Mouse (Mus musculus): Measurements from ENCODE around the gene Glb1l. TPM values are rescaled to one million over a fixed set of nuclear protein-coding genes. Genes with fewer than 3 reads are reported as not detected.

The Glb1l gene
- total RNA-seq, 4 experiments from 2014 or later: 14.0 to 18.3 (median 14.9) TPM

- no peak for DNase-seq (ENCODE audit: low spot score in 2 of 2)
Observed at GRCm38 (mm10) chr1:75155837-75156236, 54.8 kb downstream of the Glb1l start.

DNA sequence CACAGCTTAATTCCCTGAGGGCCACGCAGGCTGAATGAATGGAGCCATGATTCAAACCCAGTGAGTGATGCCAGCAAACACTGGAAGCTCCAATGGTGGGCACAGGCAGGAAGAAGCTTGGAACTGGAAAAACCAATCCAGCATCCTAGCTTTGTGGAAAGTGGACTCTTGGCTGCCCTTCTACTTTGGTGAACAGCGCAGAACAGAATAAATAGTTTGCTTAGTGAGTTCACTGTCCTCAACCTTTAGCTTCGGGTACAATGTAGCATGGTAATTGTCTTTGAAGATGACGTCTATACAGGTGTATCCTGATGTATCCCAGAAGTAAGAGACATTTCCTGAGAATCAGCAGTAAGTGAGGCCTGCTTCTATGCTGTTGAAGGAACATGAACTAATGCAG lies 61.9 kb downstream of the Glb1l start:
- no peak for DNase-seq (ENCODE audit: low spot score in 2 of 2)

Small RNA genes lying within 50 kb of the gene (microRNA-seq; reads per million reads assigned to microRNA genes)
- 0 reads per million in 2 experiments for gene Gm27943

Other genes starting within 250 kb of the Glb1l start
- gene Nhej1, start 85.6 kb downstream of the Glb1l start, total RNA-seq (2022): 1 to 10 TPM; 2.0 to 4.8 (median 3.3) TPM
- gene Slc23a3, start 76.9 kb downstream of the Glb1l start, total RNA-seq (2022): 1 to 10 TPM in 2 of 4 experiments, under 1 TPM in 2; 0.59 to 1.7 (median 1.2) TPM
- 10 to 100 TPM; 31.6 to 36.5 (median 33.8) TPM for gene Cnppd1, start 68.1 kb downstream of the Glb1l start, total RNA-seq (2022)
- gene Retreg2, start 68.0 kb downstream of the Glb1l start, total RNA-seq (2022): 100 to 1,000 TPM; 202 to 212 (median 206) TPM
- 10 to 100 TPM; 27.2 to 29.4 (median 28.0) TPM for gene Zfand2b, start 42.2 kb downstream of the Glb1l start, total RNA-seq (2022)
- 10 to 100 TPM; 26.2 to 29.9 (median 28.8) TPM for gene Abcb6, start 30.4 kb downstream of the Glb1l start, total RNA-seq (2022)
- 10 to 100 TPM; 20.3 to 26.4 (median 26.0) TPM for gene Ankzf1, start 18.7 kb downstream of the Glb1l start, total RNA-seq (2022)
- 100 to 1,000 TPM; 114 to 124 (median 118) TPM for gene Atg9a, start 18.6 kb downstream of the Glb1l start, total RNA-seq (2022)
- 10 to 100 TPM; 73.9 to 82.8 (median 80.2) TPM for gene Stk16, start within 50 bp of the Glb1l start, total RNA-seq (2022)
- 100 to 1,000 TPM; 598 to 614 (median 602) TPM for gene Tuba4a, start 9.1 kb upstream of the Glb1l start, total RNA-seq (2022)
- not detected for gene A630095N17Rik, start 21.3 kb upstream of the Glb1l start, total RNA-seq (2022)
- 100 to 1,000 TPM in 3 of 4 experiments, 10 to 100 TPM in 1; 98.9 to 111 (median 108) TPM for gene Dnajb2, start 25.6 kb upstream of the Glb1l start, total RNA-seq (2022)
- gene Ptprn, start 53.7 kb upstream of the Glb1l start, total RNA-seq (2022): 100 to 1,000 TPM; 411 to 436 (median 423) TPM
- gene Resp18, start 67.6 kb upstream of the Glb1l start, total RNA-seq (2022): 100 to 1,000 TPM; 166 to 203 (median 173) TPM
- 10 to 100 TPM; 56.5 to 63.2 (median 59.7) TPM for gene Dnpep, start 107.2 kb upstream of the Glb1l start, total RNA-seq (2022)
- gene Des, start 149.5 kb upstream of the Glb1l start, total RNA-seq (2022): 1 to 10 TPM in 3 of 4 experiments, under 1 TPM in 1; 0.89 to 2.9 (median 1.8) TPM
- 100 to 1,000 TPM; 177 to 190 (median 187) TPM for gene Speg, start 164.5 kb upstream of the Glb1l start, total RNA-seq (2022)
- 10 to 100 TPM; 48.0 to 64.9 (median 62.3) TPM for gene Gmppa, start 225.1 kb upstream of the Glb1l start, total RNA-seq (2022)
- gene Asic4, start 239.6 kb upstream of the Glb1l start, total RNA-seq (2022): 10 to 100 TPM; 21.5 to 26.7 (median 25.1) TPM